Mouse (Mus musculus) CD4-positive helper T cell, adult 2 months (primary cell): Measurements from ENCODE around the gene Arrdc1.

Source experiments
- DNase-seq: peaks from one replicate; pipeline ENCODE4 v3.0.0-alpha.2; 2012; ENCODE audit warnings: low read depth, missing footprints, low spot score

Gene Arrdc1

DNA sequence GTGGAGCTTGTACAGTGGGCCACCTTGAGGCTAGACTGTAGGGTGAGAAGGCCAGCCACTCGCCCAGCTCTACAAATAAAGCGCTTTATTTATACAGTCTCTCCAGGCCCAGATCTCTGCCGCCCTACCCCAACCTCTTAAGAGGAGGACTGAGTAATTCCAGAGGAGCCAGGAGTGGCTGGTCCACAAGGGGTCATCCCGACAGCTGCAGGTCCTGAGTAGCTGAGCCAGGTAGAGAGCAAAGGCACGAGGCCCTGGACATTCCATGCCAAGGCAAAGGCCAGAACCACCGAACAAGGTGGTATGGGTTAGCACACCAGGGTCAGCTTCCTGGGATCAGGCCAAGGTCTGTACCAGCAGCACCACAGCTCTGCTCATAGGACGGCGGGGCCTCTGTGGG lies 9.8 kb downstream of the Arrdc1 start:
- no peak for DNase-seq

DNA sequence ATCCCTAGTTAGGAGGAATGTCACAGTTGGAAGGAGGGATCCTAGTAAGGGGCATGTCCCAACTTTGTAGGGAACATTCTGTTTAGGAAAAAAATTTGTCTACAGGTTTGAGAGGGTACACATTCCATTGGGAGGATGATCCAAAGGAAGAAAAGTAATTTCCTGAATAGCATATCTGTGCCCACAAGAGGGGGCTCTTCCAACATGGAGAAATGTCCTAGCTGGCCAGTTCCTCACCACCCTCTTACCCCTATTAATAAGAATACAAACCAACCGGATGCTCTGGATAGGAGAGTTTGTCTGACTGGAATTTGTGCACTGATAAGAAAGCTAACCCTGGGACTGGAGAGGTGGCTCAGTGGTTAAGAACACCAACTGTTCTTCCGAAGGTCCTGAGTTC lies 11.5 kb downstream of the Arrdc1 start:
- DNase-seq: no peak

DNA sequence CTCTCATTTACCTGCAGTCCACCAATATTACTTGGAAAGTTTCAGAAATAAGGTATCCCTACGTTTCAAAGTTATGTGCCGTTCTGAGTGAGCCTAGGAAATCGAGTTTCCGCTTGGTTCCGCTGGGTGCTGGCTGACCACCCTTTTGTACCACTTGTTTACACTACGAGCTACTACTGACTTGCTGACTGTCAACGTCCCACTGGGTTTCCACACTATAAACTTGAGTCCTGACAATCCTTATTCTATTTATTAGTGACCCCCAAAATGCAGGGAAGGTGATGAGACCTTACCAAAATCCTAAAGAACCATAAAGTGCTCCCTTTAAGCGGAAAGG lies 15.2 kb downstream of the Arrdc1 start:
- no peak for DNase-seq

DNA sequence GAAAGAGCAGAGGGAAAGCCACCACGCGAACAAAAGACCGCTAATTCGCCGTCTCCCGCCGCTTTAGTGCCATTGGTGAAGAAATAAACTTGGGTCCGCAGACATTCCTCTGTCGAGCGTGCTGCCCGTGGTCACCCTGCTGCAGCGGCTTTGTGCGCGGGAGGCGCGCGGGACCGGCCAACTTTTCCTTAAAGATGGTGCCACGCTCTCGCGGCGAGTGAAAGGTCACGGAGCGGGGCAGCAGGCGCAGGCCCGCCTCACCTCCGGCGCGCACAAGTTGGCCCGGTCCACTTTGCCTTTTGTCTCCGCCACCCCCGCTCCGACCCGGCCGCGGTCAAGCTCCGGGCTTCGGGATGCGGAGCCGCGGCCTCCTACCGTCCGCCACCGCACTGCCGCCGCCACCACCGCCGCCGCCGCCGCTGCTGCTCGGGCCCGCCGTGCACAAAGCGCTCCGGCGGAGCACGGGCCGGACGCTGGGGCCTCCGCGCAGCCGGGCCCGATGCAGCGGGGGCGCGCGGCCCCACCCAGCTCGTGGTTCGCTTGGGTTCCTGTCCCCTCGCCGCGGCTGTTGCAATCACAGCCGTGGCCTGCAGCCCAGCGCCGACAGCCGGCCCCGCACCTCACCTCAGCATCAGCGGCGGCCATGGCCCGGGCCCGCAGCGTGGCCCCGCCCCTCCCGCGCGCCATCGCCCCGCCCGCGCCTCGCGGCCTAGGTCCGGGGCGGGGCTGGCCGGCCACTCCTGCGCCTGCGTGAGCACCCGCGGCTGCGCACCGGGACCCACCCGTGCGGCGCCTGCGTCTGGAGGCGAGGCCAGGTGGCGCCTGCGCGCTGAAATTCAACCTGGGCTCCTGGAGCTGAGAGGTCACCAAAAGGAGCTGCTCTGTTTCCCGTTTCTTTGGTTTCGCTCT lies 15.9 kb downstream of the Arrdc1 start, which contains the start of gene Ehmt1:
Ehmt1 (minus strand) TSS at position 685 of the 909 bp plus-strand sequence.
- peak; percentile 94 for DNase-seq

DNA sequence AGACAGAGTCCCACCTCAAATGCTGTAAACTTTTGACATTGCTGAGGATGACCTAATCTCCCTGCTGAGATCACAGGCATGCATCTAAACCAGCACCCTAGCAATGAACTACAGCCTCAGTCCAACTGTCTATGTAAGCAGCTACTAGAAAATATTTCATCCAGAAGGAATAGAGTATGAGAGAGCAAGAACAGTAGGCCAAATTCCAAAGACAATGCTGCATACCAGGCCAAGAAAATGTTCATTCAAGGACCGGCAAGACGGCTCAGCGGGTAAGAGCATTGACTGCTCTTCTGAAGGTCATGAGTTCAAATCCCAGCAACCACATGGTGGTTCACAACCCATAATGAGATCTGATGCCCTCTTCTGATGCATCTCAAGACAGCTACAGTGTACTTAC lies 20.3 kb downstream of the Arrdc1 start:
- no peak for DNase-seq

DNA sequence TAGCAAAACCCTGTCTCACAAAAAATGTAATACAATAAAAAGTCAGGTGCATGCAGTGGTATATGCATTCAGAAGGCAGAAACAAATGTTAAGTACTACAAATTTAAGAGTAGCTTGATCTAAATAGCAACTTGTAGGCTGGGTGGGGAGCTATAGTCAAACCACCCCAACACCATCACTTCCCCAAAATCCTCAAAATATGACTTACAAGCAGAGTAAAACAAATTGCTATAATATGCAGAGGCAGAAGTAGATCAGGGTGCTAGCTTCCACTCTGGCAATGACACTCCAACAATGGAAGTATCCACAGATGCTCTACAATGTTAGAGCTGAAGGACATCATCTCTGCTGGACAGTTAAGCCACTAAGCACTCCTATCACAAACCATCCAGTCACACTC lies 22.5 kb downstream of the Arrdc1 start:
- no peak for DNase-seq

DNA sequence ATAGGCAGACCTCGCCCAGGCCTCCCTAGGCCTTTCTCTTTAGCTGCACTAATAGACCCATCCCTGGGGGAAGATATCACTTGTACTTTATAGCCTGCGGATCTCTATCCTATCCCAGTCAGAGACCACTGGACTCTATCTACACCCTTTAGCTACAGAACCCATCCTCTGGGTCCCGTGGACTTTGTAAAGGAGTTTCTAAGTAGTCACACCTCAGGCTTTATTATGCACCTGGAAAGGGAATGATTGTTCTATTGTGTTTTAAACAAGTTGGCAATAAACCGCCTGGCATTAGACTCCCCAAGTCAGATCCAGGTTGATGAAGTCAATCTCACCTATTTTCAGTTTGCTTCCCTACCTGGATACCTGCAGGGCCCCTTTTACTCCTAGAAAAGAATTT lies 22.9 kb downstream of the Arrdc1 start:
- DNase-seq: no peak

DNA sequence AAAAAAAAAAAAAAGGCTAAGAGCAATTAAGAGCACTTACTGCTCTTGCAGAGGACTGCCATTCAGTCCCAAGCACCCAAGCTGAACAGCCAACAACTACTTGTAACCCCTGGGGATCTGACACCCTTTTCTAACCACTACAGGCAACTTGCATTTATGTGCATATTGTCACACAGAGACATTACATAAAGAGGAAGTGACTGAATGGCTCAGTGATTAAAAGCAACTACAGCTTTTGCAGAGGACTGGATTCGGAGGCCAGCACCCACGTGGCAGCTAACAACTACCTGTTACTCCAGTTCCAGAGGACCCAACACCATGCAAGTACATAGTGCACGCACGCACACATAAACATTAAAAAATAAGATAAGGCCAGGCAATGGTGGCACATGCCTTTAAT lies 24.6 kb downstream of the Arrdc1 start:
- DNase-seq: no peak

DNA sequence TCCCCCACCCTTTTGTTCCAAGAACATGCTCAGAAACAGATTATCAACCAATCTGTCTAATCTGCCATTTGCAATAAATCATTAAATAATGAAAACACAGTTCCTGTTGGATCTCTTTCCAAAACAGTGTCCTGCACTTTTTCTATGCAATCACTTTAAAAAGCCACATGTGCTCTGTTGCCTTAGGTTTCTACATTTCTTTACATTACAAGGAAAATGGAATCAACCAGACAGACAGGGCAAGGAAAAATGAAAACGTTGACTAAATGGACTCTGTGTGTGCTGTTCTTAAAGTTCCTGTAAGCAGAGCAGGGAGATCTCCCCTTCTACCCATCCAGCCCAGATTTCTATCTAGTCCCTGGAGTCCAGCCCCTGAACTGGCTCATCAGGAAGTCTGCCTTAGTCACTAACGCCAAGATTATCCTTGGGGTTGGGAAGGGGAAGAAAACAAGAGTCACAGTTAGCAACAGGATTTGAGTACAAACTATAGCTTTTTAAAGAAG lies 29.3 kb downstream of the Arrdc1 start:
- no peak for DNase-seq

DNA sequence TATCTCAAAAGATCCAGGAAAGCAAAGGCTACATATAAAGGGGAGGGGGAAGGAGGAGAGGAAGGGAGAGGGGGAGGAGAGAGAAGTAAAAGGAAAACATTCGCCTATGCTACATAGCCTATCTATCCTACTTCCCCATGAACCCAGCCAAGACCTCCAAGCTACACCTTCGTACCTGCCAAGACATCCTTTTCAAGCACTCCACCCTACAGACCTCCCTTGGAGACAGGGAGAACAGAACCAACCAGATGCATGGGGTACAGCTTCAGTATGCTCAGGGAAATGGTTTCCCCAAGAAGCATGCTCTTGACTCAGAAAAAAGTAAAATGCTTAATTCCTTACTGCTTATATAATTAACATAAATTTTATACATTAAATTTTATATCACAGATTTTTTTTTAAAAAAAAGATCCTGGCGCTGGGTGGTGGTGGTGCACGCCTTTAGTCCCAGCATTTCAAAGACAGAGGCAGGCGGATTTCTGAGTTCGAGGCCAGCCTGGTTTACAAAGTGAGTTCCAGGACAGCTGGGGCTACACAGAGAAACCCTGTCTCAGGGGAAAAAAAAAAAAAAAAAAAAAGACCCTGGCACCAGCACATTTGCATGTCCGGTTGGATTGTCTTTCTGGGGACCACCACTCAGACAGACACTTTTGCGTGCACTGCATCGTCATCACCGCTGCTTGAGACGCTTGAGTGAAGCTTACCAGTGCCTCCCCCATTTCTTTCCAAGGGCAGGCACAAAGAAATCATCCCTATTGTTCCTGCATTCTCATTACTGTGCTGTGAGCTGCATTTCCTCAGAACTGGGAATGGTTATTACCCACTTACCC lies 30.0 kb downstream of the Arrdc1 start:
- no peak for DNase-seq

DNA sequence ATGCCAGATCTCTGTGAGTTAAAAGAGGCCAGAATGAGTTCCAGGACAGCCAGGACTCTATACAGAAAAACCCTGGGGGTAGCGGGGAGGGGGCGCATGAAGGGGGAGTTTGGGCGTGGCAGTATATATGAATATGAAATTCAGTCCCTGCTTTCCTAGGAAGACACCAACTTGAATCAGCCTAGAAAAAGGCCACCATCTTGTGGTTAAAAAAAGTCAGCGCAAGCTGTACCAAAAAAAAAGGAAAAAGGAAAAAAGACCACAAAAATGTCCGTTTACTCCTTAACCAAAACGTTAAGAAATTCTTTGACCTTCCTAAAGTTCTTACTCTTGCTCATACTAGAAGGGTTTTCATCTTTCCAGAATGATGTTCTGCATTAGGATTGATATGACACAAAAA lies 32.1 kb downstream of the Arrdc1 start:
- no peak for DNase-seq

DNA sequence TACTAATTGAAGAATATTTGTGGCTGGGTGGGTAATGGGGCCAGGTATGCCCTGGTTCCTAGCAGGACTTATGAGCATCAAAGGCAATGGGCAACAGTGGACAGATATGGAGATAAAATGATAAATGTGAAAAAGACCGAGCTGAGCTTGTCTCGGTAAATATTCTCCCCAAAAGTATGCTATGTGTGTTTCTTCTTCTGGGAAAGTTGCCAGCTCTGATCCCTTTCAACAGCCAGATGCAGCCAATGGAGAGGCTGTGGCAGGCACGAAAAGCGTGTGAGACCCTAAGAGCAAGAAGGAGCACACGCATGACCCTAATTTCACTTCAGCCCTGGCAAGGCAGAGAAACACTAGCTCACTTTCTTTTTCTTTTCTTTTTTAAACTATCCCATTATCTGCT lies 34.0 kb downstream of the Arrdc1 start:
- DNase-seq: no peak

DNA sequence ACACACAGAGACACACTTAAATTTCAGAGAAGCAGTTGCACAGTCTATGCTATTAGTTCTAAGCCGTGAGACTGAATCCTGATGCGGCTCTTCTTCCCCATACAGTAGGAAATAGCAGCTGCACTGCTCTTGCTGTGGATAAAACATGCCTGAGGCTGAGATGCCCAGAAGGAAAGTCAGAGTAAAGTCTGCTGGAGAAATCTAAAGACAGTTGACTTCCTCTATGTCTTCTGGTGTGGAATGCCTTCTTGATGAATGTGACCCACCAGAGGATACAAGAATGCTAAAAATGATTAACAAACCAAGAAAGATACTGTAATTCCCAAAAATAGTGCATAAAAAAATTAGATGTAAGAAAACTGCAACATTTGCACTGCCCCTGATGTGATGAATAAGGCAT lies 35.8 kb downstream of the Arrdc1 start:
- DNase-seq: no peak

DNA sequence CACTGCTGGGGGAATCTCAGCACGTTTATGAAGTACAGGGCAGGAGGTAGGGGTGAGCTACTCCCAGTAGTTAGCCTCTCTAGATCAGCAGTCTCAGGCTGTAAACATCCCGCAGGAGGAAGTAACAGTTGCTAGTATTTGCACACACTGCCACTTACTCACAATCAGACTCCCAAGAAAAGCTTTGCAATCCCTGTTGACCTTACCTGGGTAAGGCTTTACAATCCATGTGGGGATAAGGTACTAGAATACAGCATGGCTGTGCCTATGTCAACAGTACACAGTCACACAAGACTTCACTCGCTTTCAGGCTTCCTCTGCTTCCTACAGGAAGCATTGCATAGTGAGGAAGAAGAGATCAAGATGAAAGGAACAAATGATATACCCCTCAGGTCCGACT lies 38.3 kb downstream of the Arrdc1 start:
- no peak for DNase-seq

DNA sequence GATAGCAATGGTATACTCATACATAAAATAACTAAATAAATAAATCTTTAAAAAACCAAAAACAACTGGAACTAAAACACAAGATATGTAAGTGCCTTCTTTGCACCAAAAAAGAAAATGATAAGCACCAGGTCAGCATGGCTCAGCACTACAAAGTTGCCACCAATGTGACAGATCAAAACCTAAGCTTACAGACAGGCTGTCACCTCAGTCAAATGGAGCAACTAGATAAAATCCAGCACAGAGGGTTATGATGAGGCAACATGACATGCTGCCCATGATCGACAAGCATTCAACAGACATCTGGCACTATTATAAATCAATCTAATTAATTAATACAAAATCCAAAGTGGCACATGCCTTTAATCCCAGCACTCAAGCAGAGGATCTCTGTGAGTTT lies 40.8 kb downstream of the Arrdc1 start:
- DNase-seq: no peak

DNA sequence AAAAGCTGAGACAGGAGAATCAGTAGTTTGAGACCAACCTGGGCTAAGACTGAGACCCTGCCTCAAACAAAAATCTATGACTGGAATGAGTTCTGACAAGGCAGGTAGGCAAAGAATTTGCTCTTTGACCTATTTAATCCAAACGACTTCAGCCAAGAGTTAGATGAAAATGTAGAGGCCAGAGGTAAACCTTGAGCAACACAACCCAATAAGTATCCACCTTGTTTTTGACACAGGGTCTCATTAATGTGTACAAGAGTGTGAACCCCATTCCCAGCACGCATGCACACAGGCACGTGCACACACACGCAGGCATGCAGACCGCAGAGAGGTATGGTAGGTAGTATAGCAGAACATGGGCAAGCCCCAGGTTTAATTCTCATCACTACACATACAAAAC lies 42.7 kb downstream of the Arrdc1 start:
- DNase-seq: no peak

DNA sequence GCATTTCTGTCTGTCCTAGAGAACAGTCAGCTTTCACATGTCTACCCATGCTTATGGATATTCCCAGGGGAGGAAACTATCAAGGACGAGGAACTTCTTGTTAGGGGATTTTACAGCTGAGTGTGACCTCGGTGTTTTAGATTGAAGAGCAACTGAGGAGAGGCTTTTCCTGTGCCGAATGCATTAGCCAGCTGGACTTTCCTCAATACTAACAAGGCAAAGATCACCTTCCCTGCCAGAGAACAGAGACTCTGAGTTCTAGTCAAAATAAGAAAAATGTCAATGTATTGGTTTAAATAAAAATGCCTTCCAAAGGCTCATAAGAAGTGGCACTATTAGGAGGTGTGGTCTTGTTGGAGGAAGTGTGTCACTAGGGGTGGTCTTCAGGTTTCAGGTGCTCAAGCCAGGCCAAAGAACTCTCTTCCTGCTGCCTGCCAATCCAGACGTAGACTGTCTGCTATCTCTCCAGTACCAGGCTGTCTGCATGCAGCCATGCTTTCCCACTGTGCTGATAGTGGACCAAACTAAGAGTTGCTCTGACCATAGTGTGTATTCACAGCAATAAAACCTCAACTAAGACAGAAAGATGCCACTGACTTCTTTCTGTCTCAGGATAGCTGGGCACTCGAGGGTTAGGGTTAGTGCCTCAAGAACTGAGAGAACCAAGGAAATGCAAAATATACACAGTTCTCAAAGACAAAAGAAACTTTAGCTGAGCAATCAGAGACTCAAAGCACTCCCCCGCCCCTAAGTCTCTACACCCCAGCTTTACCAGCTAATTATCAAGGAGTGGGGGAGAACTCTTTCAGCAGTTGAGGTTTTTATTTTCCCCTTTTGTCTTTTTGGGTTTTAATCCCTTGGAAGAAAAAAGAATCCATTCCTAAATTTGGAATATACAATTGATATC lies 44.3 kb downstream of the Arrdc1 start:
- no peak for DNase-seq

DNA sequence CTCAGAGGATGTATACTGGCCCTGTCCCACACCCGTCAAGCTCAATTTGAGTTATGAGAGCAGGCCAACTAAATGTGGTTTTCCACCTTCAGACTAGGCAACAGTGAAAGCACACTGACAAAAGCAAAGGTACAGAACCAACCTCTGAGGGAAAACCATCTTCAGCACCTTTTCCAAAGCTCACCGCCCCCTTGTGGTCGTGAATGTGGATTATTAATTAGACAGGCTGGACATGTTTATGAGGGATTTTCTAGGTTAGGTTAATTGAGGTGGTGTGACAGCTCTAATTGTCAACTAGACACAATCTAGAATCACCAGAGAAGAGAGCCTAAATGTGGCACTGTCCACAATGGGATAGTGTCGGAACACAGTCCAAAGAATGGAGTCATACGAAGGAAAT lies 46.2 kb downstream of the Arrdc1 start:
- DNase-seq: peak; percentile 14

DNA sequence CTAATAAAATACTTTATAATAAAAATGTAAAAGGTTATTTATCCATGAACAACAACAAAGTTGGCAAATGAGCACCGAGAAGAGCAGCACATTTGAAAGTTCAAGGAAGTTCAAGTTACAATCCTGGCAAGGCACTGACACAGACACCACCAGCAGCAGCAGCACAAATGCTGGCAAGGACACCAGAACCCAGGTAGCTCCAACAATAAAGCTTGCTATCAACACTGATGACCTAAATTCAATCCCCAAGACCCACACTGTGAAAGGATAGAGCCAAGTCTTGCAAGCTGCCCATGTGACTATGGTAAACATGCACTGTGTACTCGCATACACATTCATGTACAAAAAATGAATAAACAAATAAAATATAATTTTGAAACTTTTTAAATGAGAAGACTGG lies 54.4 kb downstream of the Arrdc1 start:
- no peak for DNase-seq
